Mouse (Mus musculus) embryonic fibroblast, embryonic 13.5 days (primary cell): ENCODE measurements around the gene Git2. TPM values are rescaled to one million over a fixed set of nuclear protein-coding genes. Genes with fewer than 3 reads are reported as not detected.

Experiments used
- H3K27ac ChIP-seq: 2 replicates; pipeline ENCODE4 v1.5.1; 2012; ENCODE audit warnings: low read length, control low read depth, inconsistent platforms; ENCODE audit not compliant: insufficient read depth
- H3K4me1 ChIP-seq: 2 replicates; pipeline ENCODE4 v1.6.1; 2011; ENCODE audit warnings: low read length; ENCODE audit not compliant: control insufficient read depth, insufficient read depth
- H3K4me3 ChIP-seq: 2 replicates; pipeline ENCODE4 v1.5.1; 2011; ENCODE audit warnings: mild to moderate bottlenecking, control low read depth, low read length; ENCODE audit not compliant: insufficient read depth
- CTCF ChIP-seq: IDR thresholded peaks from 2 replicates; pipeline ENCODE4 v1.5.1; 2011; ENCODE audit warnings: mild to moderate bottlenecking, control low read depth, low read length, moderate library complexity, borderline replicate concordance; ENCODE audit not compliant: insufficient read depth
- POLR2A ChIP-seq: IDR thresholded peaks from 2 replicates; pipeline ENCODE4 v1.6.1; 2011; ENCODE audit warnings: low read depth, mild to moderate bottlenecking, control low read depth, low read length, moderate library complexity
- polyA plus RNA-seq: library from polyadenylated mRNA; stranded (reverse); fragments of >200 nt; gene quantifications from 2 replicates; pipeline ENCODE4 v1.2.4, GENCODE M21; 2011; ENCODE audit warnings: low read depth; ENCODE audit not compliant: missing spikeins, insufficient read length

Gene Git2
- polyA plus RNA-seq, 1 experiment = 58.0 TPM

GRCm38 (mm10) chr5:114695775-114696174 is 79.5 kb downstream of the Git2 start:
- TF ChIP-seq CTCF (no peak), POLR2A (no peak)
- H3K4me1 ChIP-seq = no peaks in the 10 kb centered on the region
- no peak overlapping the region for H3K4me3 ChIP-seq
- H3K27ac ChIP-seq = no peak overlapping the region

DNA sequence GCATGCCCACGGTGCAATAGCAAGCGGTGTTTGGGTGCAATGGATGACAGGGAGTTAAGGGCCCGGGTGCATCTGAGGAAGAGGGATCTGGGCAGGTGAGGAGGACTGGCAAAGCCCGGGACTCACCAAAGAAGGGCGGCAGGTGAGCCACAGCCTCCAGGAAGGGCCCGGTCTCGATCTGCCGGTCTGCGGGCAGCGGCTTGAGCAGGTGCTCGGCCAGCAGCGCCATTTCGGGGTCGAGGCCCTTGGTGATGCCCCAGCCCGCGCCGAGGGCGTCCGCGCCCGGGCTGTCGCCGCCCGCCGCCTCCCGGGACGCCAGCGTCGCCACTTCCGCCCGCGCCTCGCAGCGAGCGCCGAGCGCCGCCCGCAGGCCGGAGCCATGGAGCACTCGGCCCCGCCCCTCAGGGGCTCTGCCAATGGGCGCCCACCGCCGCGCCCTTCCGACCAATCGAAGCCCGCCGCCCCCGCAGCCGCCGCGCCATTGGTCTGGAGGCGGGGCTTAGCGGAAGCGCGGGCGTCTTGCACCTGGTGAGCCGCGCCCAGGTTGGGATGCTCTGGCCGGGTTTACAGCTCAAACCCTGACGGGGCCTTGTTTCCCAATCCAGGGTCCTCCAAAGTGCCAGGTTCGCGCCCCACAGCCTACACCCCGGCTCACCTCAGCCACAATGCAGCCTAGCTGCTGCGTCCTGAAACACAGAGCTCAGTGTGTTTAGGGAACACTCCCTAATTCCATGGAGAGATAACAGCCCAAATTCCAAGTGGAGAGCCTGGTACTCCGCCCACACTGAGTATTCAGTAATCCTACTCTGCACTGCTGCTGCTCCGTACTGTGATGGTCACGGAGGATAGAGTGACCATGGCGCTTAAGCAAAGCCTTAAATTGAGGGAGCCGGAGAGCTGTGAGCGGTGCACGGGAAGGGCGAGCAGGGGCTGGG is 84.4 kb downstream of the Git2 start, which contains the start of gene Gltp:
Gene Gltp, minus strand, starts transcription at position 352 of the 935 bp plus-strand sequence.
- TF ChIP-seq CTCF (no peak), POLR2A (peak; percentile 61)
- H3K4me3 ChIP-seq = peak within 1 kb of the TSS; percentile 67
- no peaks in the 10 kb centered on the region for H3K4me1 ChIP-seq
- H3K27ac ChIP-seq = no peak within 1 kb of the TSS

GRCm38 (mm10) chr5:114689700-114690366 is 85.5 kb downstream of the Git2 start:
- peak overlapping the region; percentile 67 for H3K4me3 ChIP-seq
- H3K4me1 ChIP-seq = no peaks in the 10 kb centered on the region
- H3K27ac ChIP-seq = no peak overlapping the region
- TF ChIP-seq CTCF = no peak
- TF ChIP-seq POLR2A = no peak

GRCm38 (mm10) chr5:114688703-114689102 is 86.6 kb downstream of the Git2 start:
- H3K4me1 ChIP-seq = no peaks in the 10 kb centered on the region
- no peak for TF ChIP-seq CTCF
- no peak for TF ChIP-seq POLR2A
- no peak overlapping the region for H3K4me3 ChIP-seq
- no peak overlapping the region for H3K27ac ChIP-seq

GRCm38 (mm10) chr5:114687901-114688300 is 87.4 kb downstream of the Git2 start:
- TF ChIP-seq POLR2A = no peak
- TF ChIP-seq CTCF = no peak

GRCm38 (mm10) chr5:114686726-114687210 is 88.5 kb downstream of the Git2 start:
- H3K4me3 ChIP-seq = no peak overlapping the region
- TF ChIP-seq POLR2A (no peak), CTCF (no peak)
- H3K4me1 ChIP-seq = peaks cover 8% of the 10 kb centered on the region; the same call in 1 of the 2 replicates
- H3K27ac ChIP-seq = no peak overlapping the region

More at GRCm38 (mm10) chr5:114687901-114688300, 87.4 kb downstream of the Git2 start:
- no peak overlapping the region for H3K27ac ChIP-seq
- H3K4me3 ChIP-seq = no peak overlapping the region
- H3K4me1 ChIP-seq = peaks cover 3% of the 10 kb centered on the region; the same call in 1 of the 2 replicates

DNA sequence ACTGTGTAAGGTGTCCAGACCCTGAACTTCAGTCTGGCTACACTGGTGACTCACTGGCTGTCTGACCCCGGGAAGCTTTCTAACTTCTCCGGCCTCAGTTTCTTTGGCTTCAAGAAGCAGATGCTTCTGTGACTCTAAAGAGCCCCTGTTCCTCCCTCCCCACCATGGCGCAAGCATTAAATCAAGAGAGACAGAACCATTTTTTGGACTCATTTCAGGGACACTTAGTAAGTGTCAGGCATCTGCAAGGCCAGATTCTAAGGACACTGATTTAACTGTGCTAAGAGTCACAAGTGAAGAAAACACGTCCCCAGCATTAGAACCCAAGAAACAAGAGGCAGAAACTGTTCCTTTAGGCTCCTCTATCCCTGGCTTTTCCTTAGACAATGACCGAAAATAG is 89.3 kb downstream of the Git2 start:
- Histone ChIP-seq H3K27ac (no peak overlapping the region), H3K4me1 (peaks cover 8% of the 10 kb centered on the region; the same call in 1 of the 2 replicates), H3K4me3 (no peak overlapping the region)
- TF ChIP-seq POLR2A = no peak
- no peak for TF ChIP-seq CTCF

- Histone ChIP-seq H3K27ac (no peak overlapping the region), H3K4me3 (no peak overlapping the region)
- no peak for TF ChIP-seq CTCF
Observed at GRCm38 (mm10) chr5:114681717-114682116, 93.6 kb downstream of the Git2 start.

DNA sequence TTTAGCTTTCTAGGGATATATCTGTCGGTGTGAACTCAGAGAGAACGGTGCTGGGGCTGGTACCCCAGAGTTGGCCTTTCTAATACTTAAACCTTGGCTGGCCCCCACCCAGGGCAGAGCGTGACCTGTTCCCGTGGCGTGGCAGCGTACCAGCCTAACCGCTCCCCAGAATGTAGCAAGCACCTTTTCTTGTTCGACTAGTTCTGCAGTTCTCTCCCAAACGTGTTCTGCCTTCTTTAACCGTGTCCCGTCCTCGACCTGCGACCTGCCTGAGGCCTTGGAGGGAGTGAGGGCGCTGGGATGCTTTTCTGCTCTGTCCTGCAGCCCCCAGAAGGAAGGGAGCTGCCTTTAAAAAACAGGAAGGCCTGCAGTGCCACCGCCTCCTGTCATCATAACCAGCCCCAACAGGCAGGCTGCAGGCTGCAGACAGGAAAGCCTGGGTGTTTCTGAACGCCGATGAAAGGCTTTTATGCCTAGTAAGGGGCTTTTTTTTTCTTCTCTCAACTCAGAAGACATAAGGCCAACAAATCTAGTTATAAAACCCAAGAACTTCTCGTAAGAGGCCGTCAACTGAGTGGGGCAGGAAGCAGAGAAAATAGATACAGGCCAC is 94.5 kb downstream of the Git2 start:
- Histone ChIP-seq H3K4me1 (peaks cover 8% of the 10 kb centered on the region; the same call in 1 of the 2 replicates), H3K4me3 (no peak overlapping the region), H3K27ac (no peak overlapping the region)
- TF ChIP-seq CTCF = no peak
- TF ChIP-seq POLR2A = no peak

More at GRCm38 (mm10) chr5:114681717-114682116, 93.6 kb downstream of the Git2 start:
- peaks cover 8% of the 10 kb centered on the region; the same call in 1 of the 2 replicates for H3K4me1 ChIP-seq
